Mouse (Mus musculus): ENCODE results near the gene Wdr74.

DNA sequence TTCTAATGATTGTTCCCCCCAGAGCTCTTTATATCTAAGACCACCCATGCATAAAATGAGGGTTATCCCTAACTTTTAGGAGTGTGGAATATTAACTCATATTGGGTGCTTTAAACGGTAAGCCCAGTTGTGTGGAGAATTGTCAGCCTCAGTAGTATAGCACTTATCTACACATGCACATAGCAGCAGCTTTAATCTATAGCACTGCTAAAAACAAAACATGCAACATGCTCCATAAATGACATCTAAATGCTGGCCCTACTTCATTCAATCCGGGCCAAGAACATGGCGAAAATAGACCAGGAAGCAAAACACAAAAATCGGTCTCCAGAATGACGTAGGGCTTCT, 13.1 kb upstream of the Wdr74 start:
- TF ChIP-seq CTCF (IDR thresholded peaks at IDR 0.05; ENCODE audit: borderline replicate concordance, insufficient read depth, low read depth, low read length) (no peak), POLR2A (IDR thresholded peaks at IDR 0.05; ENCODE audit: borderline replicate concordance, insufficient read depth, low read length) (no peak)
